Mouse (Mus musculus): ENCODE data around the gene Cdyl2. TPM values are rescaled to one million over a fixed set of nuclear protein-coding genes. Genes with fewer than 3 reads are reported as not detected.

The Cdyl2 gene
- polyA plus RNA-seq (2015; fragmentation: Nextera tagmentation; extraction: Ambion mirVana), result 9.2 and 9.7 TPM in 2 replicates

- peaks cover 11% of the 10 kb centered on the region for H3K9me3 ChIP-seq
- H3K27ac ChIP-seq (replicated peaks), result peak within 1 kb of the TSS; percentile 91
- H3K27me3 ChIP-seq, result peaks cover 17% of the 10 kb centered on the region
- peaks cover 13% of the 10 kb centered on the region for H3K4me1 ChIP-seq (replicated peaks)
- WGBS, result under 1% methylated on average over 105 of the region's 129 CpGs
- peak within 1 kb of the TSS; percentile 81 for H3K4me2 ChIP-seq
- H3K9ac ChIP-seq, result peak within 1 kb of the TSS; percentile 87
- H3K36me3 ChIP-seq, result peaks cover 10% of the 10 kb centered on the region
- peak within 1 kb of the TSS; percentile 80 for H3K4me3 ChIP-seq
- ATAC-seq (ENCODE audit: low read depth), result peak; percentile 88
Measured at GRCm38 (mm10) chr8:116732684-116733647, at the start of gene Cdyl2. Gene Cdyl2, minus strand, starts transcription at chr8:116732991.

DNA sequence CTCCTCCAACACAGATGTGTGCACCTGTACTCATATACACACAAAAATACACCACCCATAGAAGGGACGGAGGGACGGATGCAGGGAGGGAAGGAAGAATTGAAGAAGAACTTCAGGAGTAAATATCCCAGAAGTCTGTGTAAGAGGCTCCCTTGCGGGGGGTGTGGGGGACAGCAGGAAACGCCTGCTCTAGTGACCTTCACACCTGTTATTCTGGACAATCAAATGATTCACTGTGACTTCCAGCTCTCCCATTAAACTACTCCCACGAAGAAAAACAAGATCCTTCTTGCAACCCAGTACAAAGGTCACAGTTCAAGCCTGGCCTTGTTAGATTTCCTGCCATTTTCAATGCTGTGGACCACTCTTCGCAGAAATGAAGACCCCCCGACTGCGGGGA is 47.8 kb upstream of the Cdyl2 start:
- ATAC-seq (ENCODE audit: low read depth), result no peak

GRCm38 (mm10) chr8:116774220-116774619 is 41.4 kb upstream of the Cdyl2 start:
- ATAC-seq (ENCODE audit: low read depth), result no peak
- H3K27ac ChIP-seq (replicated peaks), result no peak overlapping the region
- no peak overlapping the region for H3K4me2 ChIP-seq
- no peaks in the 10 kb centered on the region for H3K9me3 ChIP-seq
- H3K36me3 ChIP-seq, result no peaks in the 10 kb centered on the region
- no peak overlapping the region for H3K4me3 ChIP-seq
- H3K9ac ChIP-seq, result no peak overlapping the region
- H3K27me3 ChIP-seq, result no peaks in the 10 kb centered on the region
- WGBS, result 94% methylated on average over 5 of the region's 5 CpGs
- no peaks in the 10 kb centered on the region for H3K4me1 ChIP-seq (replicated peaks)

More for the DNA sequence above, 47.8 kb upstream of the Cdyl2 start:
- WGBS, result 76% methylated on average over 8 of the region's 8 CpGs
- H3K9me3 ChIP-seq, result no peaks in the 10 kb centered on the region
- H3K27ac ChIP-seq (replicated peaks), result no peak overlapping the region
- no peak overlapping the region for H3K9ac ChIP-seq
- H3K4me2 ChIP-seq, result no peak overlapping the region
- no peaks in the 10 kb centered on the region for H3K36me3 ChIP-seq
- no peaks in the 10 kb centered on the region for H3K4me1 ChIP-seq (replicated peaks)
- H3K27me3 ChIP-seq, result no peaks in the 10 kb centered on the region
- H3K4me3 ChIP-seq, result no peak overlapping the region

DNA sequence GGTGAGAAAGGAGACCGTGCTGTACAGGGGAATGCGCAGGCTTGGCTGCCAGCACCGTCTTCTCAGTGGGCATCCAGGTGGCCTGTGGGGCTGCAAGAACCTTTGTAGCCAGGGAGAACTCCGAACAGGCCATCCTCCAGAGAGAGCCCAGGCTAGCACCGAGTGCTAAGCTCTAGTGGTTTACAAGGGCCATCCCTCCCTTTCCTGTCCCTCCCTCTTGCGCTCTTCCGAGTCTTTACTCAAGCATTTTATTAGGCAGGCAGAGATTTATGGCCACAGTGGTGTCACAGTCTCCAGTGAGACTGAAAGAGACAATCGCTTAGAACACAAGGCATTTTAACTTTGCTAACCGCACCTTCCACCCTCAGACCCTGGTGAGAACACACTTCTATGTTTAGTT is 39.9 kb upstream of the Cdyl2 start:
- Histone ChIP-seq H3K27me3 (no peaks in the 10 kb centered on the region), H3K9me3 (no peaks in the 10 kb centered on the region), H3K4me3 (no peak overlapping the region), H3K4me2 (no peak overlapping the region), H3K4me1 (replicated peaks) (no peaks in the 10 kb centered on the region), H3K36me3 (no peaks in the 10 kb centered on the region), H3K9ac (no peak overlapping the region), H3K27ac (replicated peaks) (peak overlapping the region; percentile 61; the same call in 1 of the 2 replicates)
- no peak for ATAC-seq (ENCODE audit: low read depth)
- WGBS, result 62% methylated on average over 9 of the region's 9 CpGs

DNA sequence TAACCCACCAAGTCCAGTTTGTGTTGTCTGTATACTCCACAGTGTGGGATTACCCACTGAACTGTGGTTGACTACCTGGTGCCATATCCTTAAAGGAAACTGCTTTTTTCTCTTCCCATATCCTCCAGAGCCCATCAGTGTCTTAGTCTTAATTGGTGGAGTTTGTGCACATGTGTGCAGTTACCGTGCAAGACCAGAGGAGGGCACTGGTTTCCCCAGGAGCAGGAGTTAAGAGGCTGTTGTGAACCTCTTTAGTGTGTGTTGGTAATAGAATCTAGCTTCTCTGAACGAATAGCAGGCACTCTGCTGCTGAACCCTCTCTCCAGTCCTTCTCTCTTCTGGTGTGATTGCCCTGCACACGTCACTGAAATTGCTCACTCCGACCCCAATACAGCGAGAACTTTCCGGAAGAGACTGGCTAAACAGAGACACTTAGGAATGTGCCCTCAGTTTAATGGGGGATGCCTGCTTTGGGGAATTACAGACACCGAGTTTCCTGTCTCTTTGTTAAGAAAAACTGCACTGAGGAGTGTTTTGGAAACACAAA is 39.1 kb upstream of the Cdyl2 start:
- no peaks in the 10 kb centered on the region for H3K4me1 ChIP-seq (replicated peaks)
- H3K4me3 ChIP-seq, result no peak overlapping the region
- 73% methylated on average over 7 of the region's 7 CpGs for WGBS
- no peak overlapping the region for H3K4me2 ChIP-seq
- ATAC-seq (ENCODE audit: low read depth), result no peak
- no peak overlapping the region for H3K9ac ChIP-seq
- no peak overlapping the region for H3K27ac ChIP-seq (replicated peaks)
- H3K27me3 ChIP-seq, result no peaks in the 10 kb centered on the region
- no peaks in the 10 kb centered on the region for H3K9me3 ChIP-seq
- no peaks in the 10 kb centered on the region for H3K36me3 ChIP-seq

DNA sequence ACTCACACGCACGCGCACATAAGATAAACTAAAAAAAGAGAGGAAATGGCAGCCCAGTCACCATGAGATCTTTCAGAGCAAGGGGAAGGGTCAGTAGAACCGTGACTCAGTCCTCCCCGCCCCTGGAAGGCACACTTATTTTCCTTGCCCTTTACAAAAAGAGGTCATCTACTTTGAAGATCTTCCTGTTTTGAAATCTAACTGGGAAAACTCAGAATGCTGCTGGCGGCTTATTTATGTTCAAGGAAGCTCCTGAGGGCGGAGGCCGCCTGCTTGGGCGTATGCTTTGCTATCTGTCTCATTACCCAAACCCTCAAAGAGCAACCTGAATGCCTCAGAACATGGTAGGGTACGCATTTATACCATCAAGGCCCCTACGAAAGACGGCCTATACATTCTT is 38.0 kb upstream of the Cdyl2 start:
- ATAC-seq (ENCODE audit: low read depth), result no peak
- no peak overlapping the region for H3K4me3 ChIP-seq
- H3K4me1 ChIP-seq (replicated peaks), result no peaks in the 10 kb centered on the region
- no peak overlapping the region for H3K9ac ChIP-seq
- WGBS, result 82% methylated on average over 12 of the region's 12 CpGs
- no peaks in the 10 kb centered on the region for H3K9me3 ChIP-seq
- H3K27me3 ChIP-seq, result no peaks in the 10 kb centered on the region
- H3K4me2 ChIP-seq, result no peak overlapping the region
- H3K36me3 ChIP-seq, result no peaks in the 10 kb centered on the region
- no peak overlapping the region for H3K27ac ChIP-seq (replicated peaks)

DNA sequence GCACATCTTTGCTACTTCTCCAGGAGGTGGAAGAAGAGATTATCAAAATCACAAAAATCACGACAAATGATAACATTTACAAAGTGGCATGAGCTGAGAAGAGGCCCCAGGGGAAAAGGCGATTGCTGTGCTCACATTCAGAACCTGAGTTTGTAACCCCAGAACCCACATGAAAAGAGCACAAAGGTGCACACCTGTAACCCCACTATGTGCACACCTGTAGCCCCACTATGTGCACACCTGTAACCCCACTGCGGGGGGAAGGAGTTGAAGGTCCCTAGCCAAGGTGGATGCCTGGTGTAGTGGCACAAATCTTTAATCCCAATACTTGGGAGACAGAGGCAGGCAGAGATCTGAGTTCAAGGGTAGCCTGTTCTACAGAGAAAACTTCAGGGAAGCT is 23.4 kb upstream of the Cdyl2 start:
- ATAC-seq (ENCODE audit: low read depth), result no peak
- Histone ChIP-seq H3K4me3 (no peak overlapping the region), H3K9ac (no peak overlapping the region), H3K4me2 (no peak overlapping the region), H3K27ac (replicated peaks) (no peak overlapping the region), H3K9me3 (no peaks in the 10 kb centered on the region), H3K36me3 (no peaks in the 10 kb centered on the region), H3K4me1 (replicated peaks) (no peaks in the 10 kb centered on the region), H3K27me3 (no peaks in the 10 kb centered on the region)
- 79% methylated on average over 3 of the region's 3 CpGs for WGBS

DNA sequence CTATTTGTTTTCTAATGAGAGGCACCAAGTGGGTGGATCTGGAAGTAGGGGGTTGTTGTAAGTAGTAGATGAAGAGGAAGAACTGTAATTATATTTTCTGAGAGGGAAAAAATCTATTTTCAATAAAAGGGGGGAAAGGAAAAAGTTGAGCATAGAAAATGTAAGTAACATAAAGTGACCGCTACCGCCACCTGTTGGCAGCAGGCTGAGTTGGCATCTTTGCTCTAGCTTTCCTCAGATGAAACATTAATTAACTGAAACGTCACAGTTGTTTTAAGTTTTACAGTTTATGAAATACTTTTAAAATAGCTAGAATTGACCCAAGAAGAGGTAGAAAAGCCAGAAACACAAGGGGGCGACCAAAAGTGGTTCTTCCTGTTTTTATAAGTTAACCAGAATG is 22.8 kb upstream of the Cdyl2 start:
- Histone ChIP-seq H3K4me3 (no peak overlapping the region), H3K4me1 (replicated peaks) (no peaks in the 10 kb centered on the region), H3K9ac (no peak overlapping the region), H3K36me3 (no peaks in the 10 kb centered on the region), H3K27me3 (no peaks in the 10 kb centered on the region), H3K9me3 (no peaks in the 10 kb centered on the region), H3K4me2 (no peak overlapping the region), H3K27ac (replicated peaks) (no peak overlapping the region)
- ATAC-seq (ENCODE audit: low read depth), result no peak
- 5% methylated on average over 4 of the region's 4 CpGs for WGBS

DNA sequence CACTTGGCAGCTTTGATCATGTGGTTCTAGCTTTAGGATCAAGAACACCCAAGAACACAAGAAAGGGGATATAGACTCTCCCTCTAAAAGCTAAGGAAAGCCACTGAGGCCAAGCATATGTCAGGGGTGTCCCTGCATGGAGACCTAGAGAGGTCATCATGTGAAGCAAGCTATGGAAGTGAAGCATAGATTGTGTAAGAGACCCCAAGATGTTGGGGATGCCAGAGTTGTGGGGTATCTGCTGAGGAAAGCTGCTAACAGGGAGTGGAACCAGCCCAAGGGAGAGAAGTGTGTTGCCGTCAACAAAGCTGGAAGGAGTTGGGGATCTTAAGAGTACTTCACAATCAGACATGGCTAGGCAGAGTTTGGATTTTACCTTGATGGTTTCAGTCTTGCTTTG is 7.9 kb upstream of the Cdyl2 start:
- Histone ChIP-seq H3K27ac (replicated peaks) (no peak overlapping the region), H3K36me3 (no peaks in the 10 kb centered on the region), H3K9me3 (no peaks in the 10 kb centered on the region), H3K9ac (no peak overlapping the region), H3K27me3 (no peaks in the 10 kb centered on the region), H3K4me1 (replicated peaks) (no peaks in the 10 kb centered on the region), H3K4me3 (no peak overlapping the region), H3K4me2 (no peak overlapping the region)
- 83% methylated on average over 1 of the region's 1 CpGs for WGBS
- no peak for ATAC-seq (ENCODE audit: low read depth)

GRCm38 (mm10) chr8:116735306-116735705 is 2.5 kb upstream of the Cdyl2 start:
- Histone ChIP-seq H3K9me3 (no peaks in the 10 kb centered on the region), H3K27ac (replicated peaks) (no peak overlapping the region), H3K9ac (no peak overlapping the region), H3K4me2 (no peak overlapping the region), H3K4me1 (replicated peaks) (peaks cover 13% of the 10 kb centered on the region), H3K36me3 (no peaks in the 10 kb centered on the region), H3K4me3 (no peak overlapping the region), H3K27me3 (peaks cover 17% of the 10 kb centered on the region)
- ATAC-seq (ENCODE audit: low read depth), result no peak
- WGBS, result 74% methylated on average over 5 of the region's 5 CpGs

GRCm38 (mm10) chr8:116734176-116734575 is 1.4 kb upstream of the Cdyl2 start:
- no peak overlapping the region for H3K4me3 ChIP-seq
- 60% methylated on average over 9 of the region's 9 CpGs for WGBS
- peaks cover 17% of the 10 kb centered on the region for H3K27me3 ChIP-seq
- peaks cover 4% of the 10 kb centered on the region; the same call in 1 of the 2 replicates for H3K9me3 ChIP-seq
- H3K4me2 ChIP-seq, result no peak overlapping the region
- peaks cover 13% of the 10 kb centered on the region for H3K4me1 ChIP-seq (replicated peaks)
- H3K36me3 ChIP-seq, result peaks cover 3% of the 10 kb centered on the region; the same call in 1 of the 2 replicates
- no peak for ATAC-seq (ENCODE audit: low read depth)
- H3K27ac ChIP-seq (replicated peaks), result no peak overlapping the region
- H3K9ac ChIP-seq, result no peak overlapping the region

- Histone ChIP-seq H3K4me2 (peak overlapping the region; percentile 81), H3K27me3 (peaks cover 17% of the 10 kb centered on the region), H3K9me3 (peaks cover 9% of the 10 kb centered on the region), H3K27ac (replicated peaks) (peak overlapping the region; percentile 91), H3K36me3 (peaks cover 9% of the 10 kb centered on the region), H3K4me1 (replicated peaks) (peaks cover 13% of the 10 kb centered on the region), H3K9ac (peak overlapping the region; percentile 87), H3K4me3 (peak overlapping the region; percentile 80)
- ATAC-seq (ENCODE audit: low read depth), result no peak
- WGBS, result 24% methylated on average over 3 of the region's 3 CpGs
Measured at GRCm38 (mm10) chr8:116733648-116734014, 840 bp upstream of the Cdyl2 start.

All from neural tube, embryonic 13.5 days (tissue).